Mouse (Mus musculus): Measurements from ENCODE around the gene Pole4.

DNA sequence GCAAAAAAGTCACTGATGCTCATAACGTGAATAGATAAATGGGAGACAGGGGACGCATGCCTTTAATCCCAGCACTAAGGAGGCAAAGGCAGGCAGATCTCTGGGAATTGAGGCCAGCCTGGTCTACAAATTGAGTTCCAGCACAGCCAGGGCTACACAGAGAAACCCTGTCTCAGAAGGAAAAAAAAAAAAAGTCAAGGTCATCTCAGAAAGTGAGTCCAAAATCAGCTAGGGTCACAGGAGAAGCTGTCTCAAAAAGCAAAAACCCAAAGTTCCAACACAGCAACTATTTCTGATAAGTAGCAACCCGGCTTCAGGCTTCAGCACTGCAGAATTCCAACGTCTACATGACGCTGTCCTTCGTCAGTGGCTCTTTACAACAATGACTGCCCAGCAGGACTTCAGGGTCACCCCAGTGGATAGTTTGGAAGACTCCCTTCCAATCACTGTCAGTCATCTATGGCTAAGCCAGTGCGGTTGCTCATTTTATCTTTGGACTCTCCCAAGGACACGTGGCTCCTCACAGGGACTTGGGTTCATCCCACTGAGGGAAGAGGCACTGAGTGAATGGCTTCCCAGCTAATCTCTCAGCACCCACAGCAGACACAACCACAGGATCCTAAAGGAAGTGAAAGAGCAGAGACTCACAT, 35.8 kb upstream of the Pole4 start:
- TF ChIP-seq CTCF (IDR thresholded peaks at IDR 0.05; ENCODE audit: extremely low read depth, insufficient read depth, insufficient read length, insufficient replicate concordance), result no peak
- TF ChIP-seq POLR2A (IDR thresholded peaks at IDR 0.05; ENCODE audit: low read depth, low read length), result no peak
